Mouse (Mus musculus) lung, postnatal 0 days (tissue): Measurements from ENCODE around the gene Phykpl.
A peak's percentile ranks its signal among the peaks of the same experiment; 100 is the strongest.

Experiments
- CTCF ChIP-seq: IDR thresholded peaks from 2 replicates; pipeline ENCODE4 v1.5.1; 2016; ENCODE audit warnings: antibody characterized with exemption, mild to moderate bottlenecking
- EP300 ChIP-seq: IDR thresholded peaks from 2 replicates; pipeline ENCODE4 v1.6.1; 2016; ENCODE audit warnings: antibody characterized with exemption, mild to moderate bottlenecking, control low read depth

DNA sequence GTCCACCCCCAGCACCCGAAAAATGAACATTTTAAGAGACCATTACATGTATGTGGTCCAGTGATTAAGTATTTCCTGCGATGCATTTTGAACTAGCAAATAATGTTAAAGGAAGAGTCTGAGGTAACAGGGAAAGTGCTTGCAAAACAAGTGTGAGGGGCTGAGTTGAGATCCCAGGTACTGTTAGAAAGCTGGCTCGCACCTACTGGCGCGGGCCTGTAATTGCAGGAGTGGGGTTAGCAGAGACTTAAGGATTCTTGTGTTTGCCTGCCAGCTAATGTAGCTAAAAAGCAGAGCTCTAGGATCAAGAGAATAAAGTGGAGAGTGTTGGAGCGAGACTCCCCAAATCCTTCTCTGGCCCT lies 51.7 kb downstream of the Phykpl start:
- TF ChIP-seq CTCF (peak; percentile 80), EP300 (no peak)
